Mouse (Mus musculus): Measurements from ENCODE around the gene Ilk. TPM values are rescaled to one million over a fixed set of nuclear protein-coding genes. Genes with fewer than 3 reads are reported as not detected.
A peak's percentile ranks its signal among the peaks of the same experiment; 100 is the strongest.

The Ilk gene
- polyA plus RNA-seq, 2 experiments from 2014 or later: 138 to 196 TPM

DNA sequence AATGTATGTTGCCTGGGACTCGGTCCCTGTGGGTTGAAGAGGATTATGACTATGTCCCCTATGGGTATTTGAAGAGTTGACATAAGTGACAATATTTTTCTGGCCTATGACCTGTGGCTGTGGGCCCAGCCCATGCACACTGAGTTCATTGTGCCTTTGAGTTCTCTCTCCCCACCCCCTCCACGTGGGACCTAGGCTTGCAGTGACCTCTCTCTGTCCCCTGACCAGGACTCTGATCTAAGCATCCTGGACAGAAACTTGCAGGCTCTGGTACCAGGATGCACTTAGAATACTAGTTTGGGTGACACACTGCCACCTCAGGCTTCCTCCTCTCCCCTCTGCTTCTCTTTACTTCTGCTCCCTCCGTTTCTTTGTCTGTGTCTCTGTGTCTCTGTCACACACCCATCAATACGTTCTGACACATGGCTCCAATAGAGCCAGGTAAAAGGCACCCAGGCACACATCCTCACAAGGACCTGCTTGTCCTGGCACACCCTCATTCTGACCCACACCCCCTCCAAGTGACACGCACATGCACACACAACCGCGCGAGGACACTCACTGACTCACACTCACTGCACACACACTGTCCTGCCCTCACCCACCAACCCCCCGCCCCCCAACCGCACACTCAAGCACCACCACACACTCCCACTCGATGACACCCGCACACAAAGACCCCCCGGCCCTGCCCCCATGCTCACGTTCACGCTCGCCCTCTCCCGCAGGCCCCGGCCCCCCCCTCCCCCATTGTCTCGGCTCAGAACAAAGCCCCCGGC, 50.3 kb downstream of the Ilk start:
- no peak for ATAC-seq

DNA sequence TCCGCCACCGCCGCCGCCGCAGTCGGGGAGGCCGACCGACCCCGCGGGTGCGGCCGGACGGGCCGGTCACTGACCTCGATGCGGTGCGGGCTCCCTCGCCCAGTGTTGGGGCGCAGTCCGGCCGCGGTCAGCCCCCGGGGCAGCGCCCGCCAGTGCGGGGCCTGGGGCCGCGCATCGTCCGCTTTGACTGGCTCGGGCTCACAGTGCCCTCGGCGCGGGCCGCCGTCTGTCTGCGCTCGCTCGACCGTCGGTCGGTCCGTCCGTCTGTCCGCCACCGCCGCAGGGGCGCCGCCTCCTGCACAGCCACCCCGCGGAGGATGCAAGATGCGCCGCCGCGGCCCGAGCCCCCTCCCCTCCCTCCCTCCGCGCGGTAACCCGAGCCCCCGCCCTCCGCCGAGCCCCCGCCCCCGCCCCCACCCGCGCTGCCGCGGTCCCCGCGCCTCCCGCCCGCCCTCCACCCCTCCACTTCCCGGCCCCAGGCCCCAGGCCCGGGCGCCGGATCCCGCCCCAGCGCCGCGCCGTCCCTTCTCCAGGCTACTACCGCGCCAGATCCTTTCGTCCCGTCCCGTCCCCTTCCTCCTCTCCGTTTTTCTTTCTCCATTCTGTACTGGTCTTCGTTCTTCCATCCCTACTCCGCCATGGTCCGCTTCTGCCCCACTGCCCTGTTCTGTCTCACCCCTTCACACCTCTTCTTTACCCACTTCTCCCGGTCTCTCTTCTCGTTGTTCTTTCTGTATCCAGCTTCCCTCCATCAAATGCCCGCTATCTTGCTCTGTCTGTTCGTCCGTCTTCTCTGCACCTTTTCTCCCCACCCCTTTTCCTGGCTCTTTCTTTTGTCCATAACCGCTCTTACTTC, 51.1 kb downstream of the Ilk start, which contains the start of gene Dchs1:
TSS of gene Dchs1 (minus strand) at position 370 of the 856 bp plus-strand sequence.
- peak; percentile 49 for ATAC-seq

DNA sequence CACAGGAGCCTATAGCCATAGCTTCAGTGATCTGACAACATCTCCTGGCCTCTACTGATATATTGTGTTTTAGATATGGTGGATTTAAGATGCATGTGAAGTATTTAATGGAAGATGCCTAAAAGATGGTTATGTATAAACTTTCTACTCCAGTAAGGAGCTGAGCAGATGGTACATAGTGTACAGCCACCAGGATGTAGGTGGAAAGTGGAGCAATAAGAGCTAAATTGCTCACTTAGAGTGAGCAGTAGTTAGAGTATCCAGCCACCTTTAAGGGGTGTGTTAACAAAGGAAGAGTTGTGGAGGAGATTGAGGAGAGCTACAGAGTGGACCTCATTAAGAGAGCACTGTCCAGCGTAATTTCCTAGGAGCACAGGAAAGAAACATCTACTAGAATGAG, 54.8 kb downstream of the Ilk start:
- ATAC-seq: no peak

Other genes starting within 250 kb of the Ilk start
- 10 to 100 TPM; 21.6 to 25.9 TPM for gene Smpd1, start 182.2 kb upstream of the Ilk start, polyA plus RNA-seq (2017; shearing (Covaris generic))
- 10 to 100 TPM in 1 of 2 experiments, 1 to 10 TPM in 1; 7.5 to 10.2 TPM for gene Apbb1, start 154.9 kb upstream of the Ilk start, polyA plus RNA-seq (2017; shearing (Covaris generic))
- gene Hpx, start 136.5 kb upstream of the Ilk start, polyA plus RNA-seq (2017; shearing (Covaris generic)): not detected
- gene Trim3, start 103.0 kb upstream of the Ilk start, polyA plus RNA-seq (2017; shearing (Covaris generic)): 1 to 10 TPM; 1.7 to 6.7 TPM
- 100 to 1,000 TPM; 198 TPM for gene Timm10b, start 96.5 kb upstream of the Ilk start, polyA plus RNA-seq (2017; shearing (Covaris generic))
- 10 to 100 TPM in 1 of 2 experiments, 1 to 10 TPM in 1; 9.7 to 16.9 TPM for gene Arfip2, start 96.2 kb upstream of the Ilk start, polyA plus RNA-seq (2017; shearing (Covaris generic))
- 10 to 100 TPM in 1 of 2 experiments, 1 to 10 TPM in 1; 6.7 to 12.1 TPM for gene Gm45799, start 96.0 kb upstream of the Ilk start, polyA plus RNA-seq (2017; shearing (Covaris generic))
- 1 to 10 TPM in 1 of 2 experiments, under 1 TPM in 1; 0.83 to 3.2 TPM for gene Dnhd1, start 85.8 kb upstream of the Ilk start, polyA plus RNA-seq (2017; shearing (Covaris generic))
- gene Rrp8, start 793 bp downstream of the Ilk start, polyA plus RNA-seq (2017; shearing (Covaris generic)): 10 to 100 TPM; 19.1 to 24.8 TPM
- 10 to 100 TPM in 1 of 2 experiments, 1 to 10 TPM in 1; 8.0 to 18.7 TPM for gene Taf10, start 7.8 kb downstream of the Ilk start, polyA plus RNA-seq (2017; shearing (Covaris generic))
- gene Tpp1, start 15.6 kb downstream of the Ilk start, polyA plus RNA-seq (2017; shearing (Covaris generic)): 100 to 1,000 TPM; 131 to 172 TPM
- gene Dchs1, start 51.1 kb downstream of the Ilk start, polyA plus RNA-seq (2017; shearing (Covaris generic)): not detected
- 100 to 1,000 TPM; 162 to 170 TPM for gene Mrpl17, start 74.5 kb downstream of the Ilk start, polyA plus RNA-seq (2017; shearing (Covaris generic))
- gene Gm4070, start 217.4 kb downstream of the Ilk start, polyA plus RNA-seq (2017; shearing (Covaris generic)): 100 to 1,000 TPM; 206 to 239 TPM

Data from CD4-positive, CD25-positive, alpha-beta regulatory T cell, adult 4 months (primary cell).